Mouse (Mus musculus) macrophage (primary cell): Measurements from ENCODE around the gene Sbk1. TPM values are rescaled to one million over a fixed set of nuclear protein-coding genes. Genes with fewer than 3 reads are reported as not detected.
"Not testable (repeated sequence)": the region's sequence is repeated elsewhere in the genome, so short reads cannot be mapped to it uniquely, and the experiment has no call there.

ENCODE experiments used
- H3K27ac ChIP-seq: fragments of 350-480 bp; formaldehyde crosslinking; 2 replicates; pipeline ENCODE4 v1.9.0; 2021
- H3K36me3 ChIP-seq: fragments of 350-480 bp; formaldehyde crosslinking; 2 replicates; pipeline ENCODE4 v1.9.0; 2021; ENCODE audit errors: inconsistent target
- H3K4me3 ChIP-seq: fragments of 350-480 bp; formaldehyde crosslinking; 2 replicates; pipeline ENCODE4 v1.9.0; 2021; ENCODE audit errors: inconsistent target
- H3K79me2 ChIP-seq: fragments of 350-480 bp; formaldehyde crosslinking; 2 replicates; pipeline ENCODE4 v1.9.0; 2021; ENCODE audit errors: inconsistent target
- WGBS: methylation state at CpG from one replicate; pipeline ENCODE4 v1.1.7; 2026; ENCODE audit warnings: inconsistent platforms; ENCODE audit not compliant: missing documents; 5-methylcytosine and 5-hydroxymethylcytosine counted together
- polyA plus RNA-seq: library from polyadenylated mRNA; stranded (reverse); fragments of 250-400 nt; gene quantifications from 3 replicates; pipeline ENCODE4 v1.2.4, GENCODE M21; 2018; ENCODE audit warnings: inconsistent platforms

Sbk1 gene
- polyA plus RNA-seq, 1 experiment from 2014 or later: 1.9 TPM

- H3K79me2 ChIP-seq, H3K4me3 ChIP-seq, H3K27ac ChIP-seq, H3K36me3 ChIP-seq: not testable (repeated sequence)
- WGBS: 85% methylated on average over 4 of the region's 6 CpGs
These were observed 56.4 kb downstream of the Sbk1 start for GRCm38 (mm10) chr7:126328848-126329247.

- WGBS: 53% methylated on average over 9 of the region's 9 CpGs
- Histone ChIP-seq H3K79me2 (no peaks in the 10 kb centered on the region), H3K27ac (no peak overlapping the region), H3K36me3 (no peaks in the 10 kb centered on the region), H3K4me3 (no peak overlapping the region)
These were observed 57.7 kb downstream of the Sbk1 start for GRCm38 (mm10) chr7:126329907-126330645.

GRCm38 (mm10) chr7:126330693-126331092 lies 58.3 kb downstream of the Sbk1 start:
- H3K27ac ChIP-seq: no peak overlapping the region
- WGBS: 88% methylated on average over 2 of the region's 2 CpGs

GRCm38 (mm10) chr7:126332691-126333090 lies 60.3 kb downstream of the Sbk1 start:
- H3K79me2 ChIP-seq: no peaks in the 10 kb centered on the region
- WGBS: 85% methylated on average over 3 of the region's 3 CpGs
- no peak overlapping the region for H3K27ac ChIP-seq
- H3K36me3 ChIP-seq: no peaks in the 10 kb centered on the region
- H3K4me3 ChIP-seq: no peak overlapping the region

More at GRCm38 (mm10) chr7:126330693-126331092, 58.3 kb downstream of the Sbk1 start:
- no peaks in the 10 kb centered on the region for H3K36me3 ChIP-seq
- H3K79me2 ChIP-seq: no peaks in the 10 kb centered on the region
- no peak overlapping the region for H3K4me3 ChIP-seq

- H3K4me3 ChIP-seq: no peak overlapping the region
- H3K27ac ChIP-seq: no peak overlapping the region
- WGBS: 92% methylated on average over 1 of the region's 1 CpGs
- H3K36me3 ChIP-seq: no peaks in the 10 kb centered on the region
- no peaks in the 10 kb centered on the region for H3K79me2 ChIP-seq
These were observed 63.1 kb downstream of the Sbk1 start for GRCm38 (mm10) chr7:126335556-126335955.

- no peaks in the 10 kb centered on the region for H3K36me3 ChIP-seq
- WGBS: 84% methylated on average over 8 of the region's 8 CpGs
- H3K79me2 ChIP-seq: no peaks in the 10 kb centered on the region
- no peak overlapping the region for H3K4me3 ChIP-seq
- H3K27ac ChIP-seq: no peak overlapping the region
These were observed 66.5 kb downstream of the Sbk1 start for GRCm38 (mm10) chr7:126338906-126339305.

- Histone ChIP-seq H3K36me3 (no peaks in the 10 kb centered on the region), H3K4me3 (no peak overlapping the region), H3K79me2 (no peaks in the 10 kb centered on the region), H3K27ac (no peak overlapping the region)
- WGBS: 77% methylated on average over 8 of the region's 8 CpGs
These were observed 67.1 kb downstream of the Sbk1 start for GRCm38 (mm10) chr7:126339521-126339971.

GRCm38 (mm10) chr7:126340206-126340618 lies 67.8 kb downstream of the Sbk1 start:
- Histone ChIP-seq H3K79me2 (no peaks in the 10 kb centered on the region), H3K4me3 (no peak overlapping the region), H3K36me3 (no peaks in the 10 kb centered on the region), H3K27ac (no peak overlapping the region)
- WGBS: 33% methylated on average over 6 of the region's 6 CpGs

- Histone ChIP-seq H3K79me2 (no peaks in the 10 kb centered on the region), H3K36me3 (no peaks in the 10 kb centered on the region), H3K4me3 (no peak overlapping the region), H3K27ac (no peak overlapping the region)
- WGBS: 33% methylated on average over 6 of the region's 6 CpGs
These were observed 68.5 kb downstream of the Sbk1 start for GRCm38 (mm10) chr7:126340896-126341295.

Other genes starting within 250 kb of the Sbk1 start
- 0.03 TPM in 1 of 3 replicates, not detected in the others for gene Gsg1l, start 190.2 kb upstream of the Sbk1 start, polyA plus RNA-seq
- gene Xpo6, start 72.1 kb upstream of the Sbk1 start, polyA plus RNA-seq: 63.8 to 102 TPM (median 64.5 TPM) in 3 replicates
- gene Lat, start 97.0 kb downstream of the Sbk1 start, polyA plus RNA-seq: 0.96 to 1.1 TPM (median 1.0 TPM) in 3 replicates
- gene Spns1, start 104.8 kb downstream of the Sbk1 start, polyA plus RNA-seq: 18.6 to 55.9 TPM (median 38.7 TPM) in 3 replicates
- 2.6 to 6.4 TPM (median 4.6 TPM) in 3 replicates for gene Nfatc2ip, start 124.1 kb downstream of the Sbk1 start, polyA plus RNA-seq
- 0.09 TPM in 1 of 3 replicates, not detected in the others for gene Cd19, start 142.3 kb downstream of the Sbk1 start, polyA plus RNA-seq
- gene Rabep2, start 156.1 kb downstream of the Sbk1 start, polyA plus RNA-seq: 12.9 to 17.8 TPM (median 13.9 TPM) in 3 replicates
- 0.06 TPM in 1 of 3 replicates, not detected in the others for gene Atp2a1, start 190.5 kb downstream of the Sbk1 start, polyA plus RNA-seq
- gene Sh2b1, start 202.8 kb downstream of the Sbk1 start, polyA plus RNA-seq: 10.4 to 17.2 TPM (median 11.7 TPM) in 3 replicates
- gene Tufm, start 214.7 kb downstream of the Sbk1 start, polyA plus RNA-seq: 41.8 to 72.5 TPM (median 42.9 TPM) in 3 replicates
- gene Atxn2l, start 230.8 kb downstream of the Sbk1 start, polyA plus RNA-seq: 60.6 to 79.7 TPM (median 71.8 TPM) in 3 replicates